ENCODE assay signal across 32 mouse cellular contexts in genomic region chr11:115100741-115101140, GRCm38 (mm10). TPM values are rescaled to one million over a fixed set of nuclear protein-coding genes. Genes with fewer than 3 reads are reported as not detected.
A peak's percentile ranks its signal among the peaks of the same experiment; 100 is the strongest.
DNase-seq lines count a peak whose midpoint lies in the region; ATAC-seq and TF ChIP-seq lines count a peak whose summit lies in the region.
"Had no signal": no experiment of that assay in that cellular context is flagged by ENCODE, and none has a peak within 500 bp of the region (broad histone marks: within the 10 kb centered on the region; RNA-seq: fewer than 3 reads in every experiment).

No protein-coding gene starts in this region.

- H3K4me3 ChIP-seq in CH12.LX (replicated peaks in 1 of 3; ENCODE audit: low read depth in 2 of 3, low read length in 2 of 3, poor library complexity in 1 of 3) = no peak overlapping the region
- H3K4me3 ChIP-seq in ES-Bruce4 (ENCODE audit: low read depth, low read length) = no peak overlapping the region
- H3K4me3 ChIP-seq in heart, embryonic 12.5 days = no peak overlapping the region
- H3K4me3 ChIP-seq: forebrain, embryonic 13.5 days; heart, embryonic 15.5 days; hindbrain, embryonic 12.5 days; left cerebral cortex, adult 2 months; midbrain, embryonic 12.5 days; neural tube, embryonic 13.5 days; stomach, embryonic 15.5 days had no signal

- ATAC-seq in heart, embryonic 12.5 days (ENCODE audit: insufficient number of reproducible peaks, low FRiP score) = no peak
- ATAC-seq: activated CD4-positive, CD25-positive, alpha-beta regulatory T cell, adult 4 months; forebrain, embryonic 13.5 days; intestine, postnatal 0 days had no signal

- no peaks in the 10 kb centered on the region for H3K79me2 ChIP-seq in CH12.LX (replicated peaks; ENCODE audit: control insufficient read depth, extremely low read depth, insufficient read depth, poor library complexity, severe bottlenecking)

- TF ChIP-seq POLR2A in CH12.LX (IDR thresholded peaks at IDR 0.05; ENCODE audit: low read depth, low read length) (no peak), ES-Bruce4 (IDR thresholded peaks at IDR 0.05; ENCODE audit: insufficient read depth, low read length) (no peak)

- no peak for TF ChIP-seq RAD21 in CH12.LX (IDR thresholded peaks at IDR 0.05; ENCODE audit: low read depth, low read length)

- in situ Hi-C loops in CH12.LX (cut with MboI; ENCODE audit: low pct_ligation_motif_present, low pct_unique_long_range_greater_than_20kb, low sequenced_read_pairs) = no loop called here

- TF ChIP-seq CTCF in CH12.LX (conservative IDR thresholded peaks at IDR 0.05 in 1 of 2, IDR thresholded peaks at IDR 0.05 in 1 of 2; ENCODE audit: low read depth in 2 of 2, low read length in 2 of 2) (no peak), ES-Bruce4 (IDR thresholded peaks at IDR 0.05; ENCODE audit: low read depth, low read length) (no peak)

- H3K9me3 ChIP-seq in CH12.LX (replicated peaks; ENCODE audit: low read length) (peaks cover 4% of the 10 kb centered on the region), ES-Bruce4 (replicated peaks; ENCODE audit: control insufficient read depth, insufficient read depth, low read length, poor library complexity, severe bottlenecking) (no peaks in the 10 kb centered on the region)
- H3K9me3 ChIP-seq in heart, embryonic 12.5 days (replicated peaks) = no peaks in the 10 kb centered on the region
- H3K9me3 ChIP-seq: forebrain, embryonic 13.5 days; heart, embryonic 15.5 days; hindbrain, embryonic 12.5 days; midbrain, embryonic 12.5 days; neural tube, embryonic 13.5 days; stomach, embryonic 15.5 days had no signal

- H3K9ac ChIP-seq in CH12.LX (ENCODE audit: insufficient read depth, low read depth) = 0 out of 2 replicates have a peak overlapping the region, but pooled peaks have one; percentile 15
- H3K9ac ChIP-seq in ES-Bruce4 (ENCODE audit: low read depth, poor library complexity, severe bottlenecking) = peak overlapping the region; percentile 48
- H3K9ac ChIP-seq in heart, embryonic 12.5 days = no peak overlapping the region
- H3K9ac ChIP-seq: forebrain, embryonic 13.5 days; heart, embryonic 15.5 days; hindbrain, embryonic 12.5 days; liver, embryonic 14.5 days; lung, embryonic 14.5 days; midbrain, embryonic 12.5 days; neural tube, embryonic 13.5 days; stomach, embryonic 15.5 days had no signal

- no peak for DNase-seq in CH12.LX (ENCODE audit: extremely low read depth)
- peak; percentile 72 for DNase-seq in embryo, embryonic 11 days
- peak; percentile 57 for DNase-seq in forelimb bud, embryonic 11.5 days (ENCODE audit: low read depth, low spot score)
- no peak for DNase-seq in retina, postnatal 1 day
- no peak for DNase-seq in adrenal gland, postnatal 4 days (ENCODE audit: low spot score in 2 of 2)
- no peak for DNase-seq in kidney, adult 9 months
- DNase-seq: adrenal gland, adult 8-10 months; cerebellum, adult 8-10 months; gastrocnemius, postnatal 14 days; heart, postnatal 36 days; kidney, postnatal 14 days; left cerebral cortex, postnatal 4 days; liver; lung, embryonic 14.5 days; right cerebral cortex, postnatal 14 days had no signal

- WGBS in heart, embryonic 12.5 days = 73% methylated on average over 7 of the region's 7 CpGs

- H3K27ac ChIP-seq in CH12.LX (ENCODE audit: insufficient read depth, low read depth) (peak overlapping the region; percentile 85), ES-Bruce4 (ENCODE audit: insufficient read depth, low read length) (0 out of 2 replicates have a peak overlapping the region, but pooled peaks have one; percentile 68)
- H3K27ac ChIP-seq in heart, embryonic 12.5 days (ENCODE audit: poor library complexity, severe bottlenecking) = no peak overlapping the region
- H3K27ac ChIP-seq: forebrain, embryonic 13.5 days; heart, embryonic 15.5 days; hindbrain, embryonic 12.5 days; left cerebral cortex, adult 2 months; liver, embryonic 14.5 days; midbrain, embryonic 12.5 days; neural tube, embryonic 13.5 days; stomach, embryonic 15.5 days had no signal

- H3K4me2 ChIP-seq in CH12.LX (ENCODE audit: insufficient read depth, low read depth, poor library complexity, severe bottlenecking) = peak overlapping the region; percentile 42; the same call in 1 of the 2 replicates
- H3K4me2 ChIP-seq in heart, embryonic 12.5 days = no peak overlapping the region
- H3K4me2 ChIP-seq: forebrain, embryonic 13.5 days; heart, embryonic 15.5 days; hindbrain, embryonic 12.5 days; lung, embryonic 14.5 days; midbrain, embryonic 12.5 days; neural tube, embryonic 13.5 days; stomach, embryonic 15.5 days had no signal

- H3K27me3 ChIP-seq in CH12.LX (replicated peaks) = no peaks in the 10 kb centered on the region
- no peaks in the 10 kb centered on the region for H3K27me3 ChIP-seq in ES-Bruce4 (ENCODE audit: control insufficient read depth, insufficient read depth, low read length, poor library complexity, severe bottlenecking)
- no peaks in the 10 kb centered on the region for H3K27me3 ChIP-seq in heart, embryonic 12.5 days (replicated peaks)
- H3K27me3 ChIP-seq: forebrain, embryonic 13.5 days; heart, embryonic 15.5 days; midbrain, embryonic 12.5 days; neural tube, embryonic 13.5 days; stomach, embryonic 15.5 days had no signal

- H3K36me3 ChIP-seq in CH12.LX (replicated peaks in 1 of 2; ENCODE audit: control insufficient read depth in 1 of 2, insufficient read depth in 1 of 2, low read length in 1 of 2) = no peaks in the 10 kb centered on the region
- no peaks in the 10 kb centered on the region for H3K36me3 ChIP-seq in ES-Bruce4 (ENCODE audit: control insufficient read depth, insufficient read depth, low read length, poor library complexity, severe bottlenecking)
- no peaks in the 10 kb centered on the region for H3K36me3 ChIP-seq in heart, embryonic 12.5 days
- H3K36me3 ChIP-seq: heart, embryonic 15.5 days; hindbrain, embryonic 12.5 days; midbrain, embryonic 12.5 days; neural tube, embryonic 13.5 days; stomach, embryonic 15.5 days had no signal

- TF ChIP-seq EP300 in CH12.LX (IDR thresholded peaks at IDR 0.05; ENCODE audit: low read length) = no peak
- TF ChIP-seq EP300 in ES-Bruce4 (IDR thresholded peaks at IDR 0.05; ENCODE audit: insufficient read depth, low read depth, low read length) = no peak

- H3K4me1 ChIP-seq in CH12.LX (ENCODE audit: control insufficient read depth in 1 of 2, insufficient read depth in 2 of 2) (peaks cover 49 to 91% of the 10 kb centered on the region in 2 experiments), ES-Bruce4 (ENCODE audit: control insufficient read depth, insufficient read depth, low read length) (peaks cover 11% of the 10 kb centered on the region)
- peaks cover 6% of the 10 kb centered on the region for H3K4me1 ChIP-seq in heart, embryonic 12.5 days (replicated peaks)
- H3K4me1 ChIP-seq: forebrain, embryonic 13.5 days; heart, embryonic 15.5 days; midbrain, embryonic 12.5 days; stomach, embryonic 15.5 days had no signal

- dilution Hi-C loops in CH12.LX (cut with MboI; ENCODE audit: extremely low pct_ligation_motif_present, extremely low pct_unique_long_range_greater_than_20kb, low sequenced_read_pairs) = no loop called here

TF ChIP-seq in CH12.LX, 34 proteins besides CTCF, POLR2A, EP300 and RAD21:
- TF ChIP-seq UBTF (IDR thresholded peaks at IDR 0.05; ENCODE audit: low read depth, low read length) (no peak), BHLHE40 (IDR thresholded peaks at IDR 0.05; ENCODE audit: low read depth, low read length) (0 out of 2 replicates have a peak, but pooled peaks have one; percentile 15), SIN3A (IDR thresholded peaks at IDR 0.05; ENCODE audit: low read length) (no peak)
TF ChIP-seq in CH12.LX: peak in this region for 1.

RNA-seq across cellular contexts. Expression of gene Rab37, which starts 9.5 kb away (rescaled TPM):
- total RNA-seq in CH12.LX (2012; rRNA removed) = 3.6 and 4.5 TPM in 2 replicates
- 2.0 and 2.2 TPM in 2 replicates for total RNA-seq in CH12.LX (2014; rRNA removed)
- 2.2 and 2.3 TPM in 2 replicates for polyA plus RNA-seq in CH12.LX (2012; ENCODE audit: insufficient read length, low read depth)
- 0.99 and 3.0 TPM in 2 replicates for polyA plus RNA-seq in ES-Bruce4 (2011; ENCODE audit: insufficient read depth, insufficient read length, low read depth, missing spikeins)
- 1 to 10 TPM; 2.1 to 2.5 TPM for total RNA-seq in adrenal gland, postnatal 4 days (2021)
- 1.8 TPM in 2 replicates for polyA plus RNA-seq in heart, embryonic 12.5 days (2016; fragmentation: Nextera tagmentation; extraction: Ambion mirVana)

RNA-seq across cellular contexts. Expression of gene Cd300lf, which starts 33.1 kb away (rescaled TPM):
- total RNA-seq in CH12.LX (2012; rRNA removed) (35.3 and 36.1 TPM in 2 replicates), CH12.LX (2014; rRNA removed) (13.5 and 15.5 TPM in 2 replicates)
- polyA plus RNA-seq in CH12.LX (2012; ENCODE audit: insufficient read length, low read depth) (36.9 and 38.9 TPM in 2 replicates), ES-Bruce4 (2011; ENCODE audit: insufficient read depth, insufficient read length, low read depth, missing spikeins) (1.1 TPM in 1 of 2 replicates, not detected in the other)
- total RNA-seq in adrenal gland, postnatal 4 days (2021) = 1 to 10 TPM; 2.0 to 2.2 TPM
- polyA plus RNA-seq in heart, embryonic 12.5 days (2016; fragmentation: Nextera tagmentation; extraction: Ambion mirVana) = 0.09 and 0.10 TPM in 2 replicates
- total RNA-seq: common myeloid progenitor, adult 5-6 weeks; gastrocnemius, postnatal 14 days had no signal
- polyA plus RNA-seq: C2C12; forebrain, embryonic 13.5 days had no signal

RNA-seq across cellular contexts. Expression of gene Cd300e, which starts 38.8 kb away (rescaled TPM):
- total RNA-seq in CH12.LX (2012; rRNA removed) = not detected in 2 replicates
- total RNA-seq in CH12.LX (2014; rRNA removed) = not detected in 2 replicates
- not detected in 2 replicates for polyA plus RNA-seq in CH12.LX (2012; ENCODE audit: insufficient read length, low read depth)
- polyA plus RNA-seq in ES-Bruce4 (2011; ENCODE audit: insufficient read depth, insufficient read length, low read depth, missing spikeins) = not detected in 2 replicates
- total RNA-seq in adrenal gland, postnatal 4 days (2021) = under 1 TPM; 0.20 to 0.48 TPM
- not detected in 2 replicates for polyA plus RNA-seq in heart, embryonic 12.5 days (2016; fragmentation: Nextera tagmentation; extraction: Ambion mirVana)
- total RNA-seq: common myeloid progenitor, adult 5-6 weeks; gastrocnemius, postnatal 14 days; granulocyte monocyte progenitor cell, adult 5-6 weeks; layer of hippocampus, postnatal 10 days; left cerebral cortex, postnatal 4 days had no signal
- polyA plus RNA-seq: activated CD4-positive, CD25-positive, alpha-beta regulatory T cell, adult 4 months; C2C12; forebrain, embryonic 13.5 days; heart, embryonic 15.5 days; hindbrain, embryonic 12.5 days; kidney, embryonic 14.5 days; lung, embryonic 14.5 days; midbrain, embryonic 12.5 days; neural tube, embryonic 13.5 days had no signal

RNA-seq across cellular contexts. Expression of gene Cd300ld3, which starts 52.5 kb away (rescaled TPM):
- total RNA-seq in CH12.LX (2012; rRNA removed) (0.17 and 0.42 TPM in 2 replicates), CH12.LX (2014; rRNA removed) (not detected in 2 replicates)
- polyA plus RNA-seq in CH12.LX (2012; ENCODE audit: insufficient read length, low read depth) (0.37 TPM in 1 of 2 replicates, not detected in the other), ES-Bruce4 (2011; ENCODE audit: insufficient read depth, insufficient read length, low read depth, missing spikeins) (not detected in 2 replicates)
- total RNA-seq in adrenal gland, postnatal 4 days (2021) = 1 to 10 TPM; 4.8 TPM
- not detected in 2 replicates for polyA plus RNA-seq in heart, embryonic 12.5 days (2016; fragmentation: Nextera tagmentation; extraction: Ambion mirVana)
- total RNA-seq: common myeloid progenitor, adult 5-6 weeks; granulocyte monocyte progenitor cell, adult 5-6 weeks; layer of hippocampus, postnatal 10 days had no signal
- polyA plus RNA-seq: activated CD4-positive, CD25-positive, alpha-beta regulatory T cell, adult 4 months; C2C12; forebrain, embryonic 13.5 days; heart, embryonic 15.5 days; hindbrain, embryonic 12.5 days; intestine, postnatal 0 days; kidney, embryonic 14.5 days; lung, embryonic 14.5 days; midbrain, embryonic 12.5 days; neural tube, embryonic 13.5 days; stomach, embryonic 15.5 days had no signal

Comparison
In these comparisons a context has a peak if more than half of its experiments do, and no peak if none do; other contexts are left out.
1. DNase-seq: peak in embryo, embryonic 11 days (single experiment) and forelimb bud, embryonic 11.5 days (single experiment); none in CH12.LX (single experiment), retina, postnatal 1 day (single experiment), adrenal gland, postnatal 4 days (0 of 2) and kidney, adult 9 months (single experiment).
2. RNA of gene Cd300lf, which starts 33.1 kb away (polyA plus RNA-seq): 36.9 to 38.9 TPM in CH12.LX; 1.1 TPM in ES-Bruce4 and 0.09 to 0.10 TPM in heart, embryonic 12.5 days; every median in the first group is over 10 times any median in the second.